Mouse (Mus musculus) cerebellum, adult 9-11 months (tissue): Measurements from ENCODE around the gene Insyn1.

Experiments
- DNase-seq: peaks from one replicate; pipeline ENCODE4 v3.0.0; 2022

Gene Insyn1

DNA sequence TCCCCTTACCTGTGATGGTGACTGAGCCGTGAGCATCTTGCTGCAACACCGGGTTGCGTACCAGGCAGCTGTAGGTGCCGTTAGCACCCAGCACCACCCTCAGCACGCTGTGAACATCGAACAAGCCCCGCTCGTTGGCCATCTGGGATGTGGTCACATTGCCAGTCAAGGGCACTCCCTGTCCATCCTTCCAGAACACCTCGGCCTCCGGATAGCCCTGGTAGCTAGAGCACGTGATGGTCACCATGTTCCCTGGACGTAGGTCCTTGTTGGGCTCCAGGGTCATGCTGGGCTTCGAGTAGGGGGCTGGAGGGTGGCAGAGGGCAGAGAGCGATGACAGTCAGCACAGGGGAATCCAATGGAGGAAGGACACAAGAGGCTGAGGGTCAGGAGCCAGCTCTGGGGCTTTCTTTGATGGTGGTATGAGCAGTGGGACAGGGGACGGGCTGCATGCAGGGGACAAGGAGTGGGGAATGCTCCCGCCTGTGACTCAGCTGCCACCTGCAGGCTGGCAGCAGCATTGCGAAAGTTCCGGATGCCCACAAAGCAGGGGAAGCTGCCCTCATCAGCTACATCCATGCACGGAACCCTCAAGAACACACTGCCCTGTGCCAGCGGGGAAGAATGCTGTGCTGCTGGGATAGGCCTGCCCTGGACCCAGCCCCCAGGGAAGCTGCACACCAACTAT, 47.2 kb downstream of the Insyn1 start:
- DNase-seq, result peak; percentile 63

DNA sequence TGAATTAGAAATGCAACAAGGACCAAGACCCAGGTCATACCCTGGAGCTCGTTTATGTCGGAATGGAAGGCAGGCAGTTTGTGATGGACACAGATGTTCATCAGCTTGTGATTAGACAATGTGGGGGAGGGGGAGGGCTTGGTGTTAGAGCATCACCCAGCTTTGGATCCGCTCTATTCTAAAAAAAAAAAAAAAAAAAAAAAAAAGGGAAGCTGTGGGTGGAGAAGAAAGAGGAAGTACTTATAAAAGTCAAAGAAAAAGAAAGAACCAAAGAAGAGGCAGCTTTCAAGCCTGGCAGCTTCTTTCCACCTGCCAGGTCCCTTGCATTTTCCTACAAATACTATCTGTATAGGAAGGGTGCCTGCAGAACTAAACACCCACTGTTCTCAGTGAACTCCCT, 49.4 kb downstream of the Insyn1 start:
- no peak for DNase-seq

DNA sequence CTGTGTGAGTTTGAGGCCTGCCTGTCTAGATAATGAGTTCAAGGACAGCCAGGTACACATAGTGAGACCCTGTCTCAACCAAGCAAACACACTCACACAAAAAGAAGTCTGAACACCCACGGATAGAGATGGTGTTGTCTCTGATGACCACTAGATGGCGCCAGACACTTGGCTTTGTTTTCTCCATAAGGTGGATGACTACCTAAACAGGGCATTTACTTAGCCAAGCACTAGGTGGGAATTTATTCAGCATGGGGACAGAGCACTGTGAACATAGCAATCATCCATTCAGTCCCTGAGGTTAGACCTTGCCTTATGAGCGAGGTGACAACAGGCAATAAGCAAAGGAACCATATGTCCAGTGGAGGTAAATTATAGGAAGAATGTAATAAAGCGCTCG, 51.5 kb downstream of the Insyn1 start:
- DNase-seq, result no peak

DNA sequence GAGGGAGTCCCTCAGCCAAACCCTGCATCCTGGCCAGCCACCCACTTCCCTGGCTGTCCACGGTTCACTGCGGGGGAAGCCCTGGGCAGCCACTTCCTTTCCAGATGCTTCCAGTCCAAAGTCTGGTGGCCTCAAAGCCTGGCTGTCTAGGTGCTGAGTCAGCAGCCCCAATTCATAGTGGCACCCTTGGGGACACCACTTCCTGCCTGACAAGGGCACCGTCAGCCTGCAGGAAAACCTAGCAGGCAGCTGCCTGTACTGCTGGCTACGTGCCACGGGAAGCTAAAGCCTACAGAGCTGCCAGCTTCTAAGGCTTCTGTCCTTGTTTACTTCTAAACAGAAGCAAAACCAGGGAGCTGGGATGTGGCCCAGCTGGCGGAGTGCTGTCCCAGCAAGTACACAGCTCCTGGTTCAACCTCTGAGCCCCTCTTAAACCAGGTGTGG, 53.5 kb downstream of the Insyn1 start:
- peak; percentile 71 for DNase-seq

DNA sequence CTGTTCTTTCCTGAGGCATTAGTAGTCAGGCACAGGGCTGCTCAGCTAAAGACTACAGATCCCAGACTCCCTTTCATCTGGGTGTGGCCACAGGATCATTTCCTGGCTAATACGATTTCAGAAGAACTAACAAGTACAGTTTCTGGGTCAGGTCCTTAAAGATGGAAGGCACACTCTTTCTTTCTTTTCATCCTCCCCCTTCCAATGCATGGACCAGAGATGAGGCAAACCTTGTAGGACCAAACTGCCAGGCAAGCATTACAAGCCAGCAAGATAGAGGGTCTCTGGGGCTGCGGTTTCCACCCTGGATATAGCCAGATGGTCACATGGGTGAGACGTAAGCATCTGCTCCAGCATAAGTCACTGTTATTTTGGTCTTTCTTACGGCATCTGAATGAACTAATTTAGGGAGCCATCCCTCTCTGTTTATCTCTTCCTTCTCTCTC, 56.5 kb downstream of the Insyn1 start:
- peak; percentile 62 for DNase-seq

DNA sequence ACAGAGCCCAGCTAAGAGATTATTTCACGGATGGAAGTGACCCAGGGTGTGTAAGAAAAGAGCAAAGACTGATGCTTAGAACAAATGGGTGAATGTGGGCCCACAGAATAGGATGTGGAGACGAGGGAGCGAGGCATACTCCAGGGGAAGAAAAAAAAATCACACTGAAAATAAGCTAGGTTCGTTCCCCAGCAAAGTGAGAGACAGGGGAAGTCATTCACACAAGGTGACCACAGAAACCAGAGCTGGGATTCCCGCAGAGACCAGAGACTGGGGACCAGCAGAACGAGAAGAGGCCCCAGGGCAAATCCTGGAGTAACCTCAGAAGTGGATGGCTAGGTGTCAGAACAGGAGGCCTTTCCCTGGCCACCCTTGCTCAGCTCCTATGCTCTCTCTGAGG, 57.0 kb downstream of the Insyn1 start:
- peak; percentile 42 for DNase-seq

DNA sequence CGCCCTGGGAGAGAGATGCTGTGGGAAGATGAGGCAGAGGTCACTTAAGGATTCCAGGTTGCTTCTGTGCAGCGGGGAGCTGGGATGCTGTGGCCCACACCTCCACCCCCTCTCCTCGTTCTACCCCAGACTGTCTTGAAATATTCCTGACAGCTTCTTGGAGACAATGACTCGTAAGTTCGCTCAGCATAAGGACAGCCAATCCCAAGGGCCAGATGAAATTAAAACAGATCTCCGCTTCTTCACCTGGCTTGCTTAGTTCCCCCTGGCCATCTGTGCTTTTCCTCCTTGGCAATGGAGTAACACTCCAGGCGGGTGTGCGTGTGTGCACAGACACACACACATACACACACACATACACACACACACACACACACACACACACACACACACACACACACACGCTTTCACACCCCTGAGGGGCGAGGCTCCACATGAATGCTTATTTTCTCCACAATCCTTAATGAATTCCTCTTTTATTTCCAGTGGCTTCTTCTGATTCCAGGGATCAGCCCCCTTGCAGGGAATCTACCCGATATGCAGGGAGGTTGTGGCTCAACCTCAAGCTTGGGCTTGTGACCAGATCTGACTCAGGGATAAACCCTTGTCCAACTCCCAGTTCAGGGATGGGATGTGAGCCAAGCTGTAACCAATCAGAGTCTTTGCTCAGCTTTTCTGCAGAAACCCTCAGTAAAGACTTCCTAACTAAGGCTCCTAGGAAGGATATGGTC, 58.4 kb downstream of the Insyn1 start:
- peak; percentile 80 for DNase-seq

DNA sequence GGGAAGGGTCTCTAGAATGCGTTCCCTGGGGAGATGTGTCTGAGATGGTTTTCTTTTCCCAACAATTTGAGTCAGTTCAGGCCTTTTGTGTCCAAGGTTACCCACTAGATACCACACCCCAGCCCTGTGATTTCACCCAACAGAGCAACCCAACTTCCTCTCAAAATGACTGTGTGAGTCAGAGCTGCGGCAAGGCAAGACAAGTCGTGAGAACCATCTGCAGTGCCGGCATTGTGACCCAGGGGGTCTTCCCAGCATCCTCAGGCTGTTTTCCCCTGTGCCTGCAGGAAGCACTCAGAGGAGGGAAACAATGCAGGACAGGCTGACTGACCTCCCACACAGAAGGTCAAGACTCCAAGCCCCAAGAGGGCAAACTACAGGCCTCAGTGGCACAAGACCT, 60.5 kb downstream of the Insyn1 start:
- DNase-seq, result peak; percentile 21
